Mouse (Mus musculus) megakaryocyte-erythroid progenitor cell, adult 5-6 weeks (primary cell): ENCODE results near the gene Sfi1. TPM values are rescaled to one million over a fixed set of nuclear protein-coding genes. Genes with fewer than 3 reads are reported as not detected.
"Not testable (repeated sequence)": the region's sequence is repeated elsewhere in the genome, so short reads cannot be mapped to it uniquely, and the experiment has no call there.

ENCODE experiments used
- ATAC-seq: replicated peaks from 2 replicates; pipeline ENCODE4 v1.8.0; 2016; ENCODE audit warnings: mild to moderate bottlenecking, inconsistent platforms; ENCODE audit not compliant: severe bottlenecking, poor library complexity, low FRiP score, low TSS enrichment
- total RNA-seq, 2 experiments: library from RNA; stranded (forward) in 1 of 2; stranded (reverse) in 1 of 2; fragments of 200-1000, 215-1000 nt in 1 of 2; fragments of >200 nt in 1 of 2; fragmentation: Nextera tagmentation in 1 of 2; gene quantifications; 2 replicates each; pipeline ENCODE4 v1.2.3; 2014 to 2017

Gene Sfi1
- total RNA-seq, 2 experiments from 2014 or later, result 6.8 to 31.4 TPM

- ATAC-seq, result peak; percentile 2; the same call in 1 of the 2 replicates
Measured at GRCm38 (mm10) chr11:3150003-3150676, 43.1 kb downstream of the Sfi1 start.

- not testable (repeated sequence) for ATAC-seq
Measured at GRCm38 (mm10) chr11:3149471-3149870, 43.8 kb downstream of the Sfi1 start.

- not testable (repeated sequence) for ATAC-seq
Measured at GRCm38 (mm10) chr11:3146806-3147205, 46.5 kb downstream of the Sfi1 start.

DNA sequence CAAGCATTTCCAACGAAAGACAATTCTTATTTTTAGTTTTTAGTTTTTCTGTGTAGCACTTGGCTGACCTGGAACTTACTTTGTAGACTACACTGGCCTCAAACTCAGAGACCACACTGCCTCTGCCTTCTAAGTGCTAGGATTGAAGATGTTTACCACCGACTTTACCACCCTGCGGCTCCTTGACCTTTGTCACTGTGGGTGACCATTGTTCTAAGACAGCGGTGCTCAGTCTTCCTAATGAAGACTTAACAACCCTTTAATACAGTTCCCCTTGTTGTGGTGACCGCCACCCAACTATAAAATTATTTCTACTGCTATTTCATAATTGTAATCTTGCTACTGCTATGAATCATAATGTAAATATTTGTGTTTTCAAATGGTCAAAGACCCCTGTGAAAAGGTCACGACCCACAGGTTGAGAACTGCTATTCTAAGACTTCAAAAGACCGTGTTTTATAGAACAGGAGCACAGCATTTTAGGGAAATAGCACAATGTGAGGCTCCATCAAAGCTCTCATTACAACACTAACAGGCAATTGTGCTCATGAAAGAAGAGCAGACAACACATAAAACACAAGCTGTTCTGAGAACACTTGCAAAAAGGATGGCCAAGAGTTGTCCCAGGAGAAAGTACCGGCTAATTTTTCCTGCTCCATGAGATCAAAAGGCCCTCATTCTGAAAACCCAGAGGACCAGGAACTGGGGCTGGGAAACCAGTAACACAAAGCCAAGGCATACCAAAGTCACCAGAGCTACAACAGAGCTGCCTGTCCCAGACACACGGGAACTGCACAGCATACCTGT, 47.7 kb downstream of the Sfi1 start:
- not testable (repeated sequence) for ATAC-seq

GRCm38 (mm10) chr11:3143984-3144383, 49.3 kb downstream of the Sfi1 start:
- peak; percentile 12 for ATAC-seq

GRCm38 (mm10) chr11:3142413-3142812, 50.9 kb downstream of the Sfi1 start:
- peak; percentile 21 for ATAC-seq

DNA sequence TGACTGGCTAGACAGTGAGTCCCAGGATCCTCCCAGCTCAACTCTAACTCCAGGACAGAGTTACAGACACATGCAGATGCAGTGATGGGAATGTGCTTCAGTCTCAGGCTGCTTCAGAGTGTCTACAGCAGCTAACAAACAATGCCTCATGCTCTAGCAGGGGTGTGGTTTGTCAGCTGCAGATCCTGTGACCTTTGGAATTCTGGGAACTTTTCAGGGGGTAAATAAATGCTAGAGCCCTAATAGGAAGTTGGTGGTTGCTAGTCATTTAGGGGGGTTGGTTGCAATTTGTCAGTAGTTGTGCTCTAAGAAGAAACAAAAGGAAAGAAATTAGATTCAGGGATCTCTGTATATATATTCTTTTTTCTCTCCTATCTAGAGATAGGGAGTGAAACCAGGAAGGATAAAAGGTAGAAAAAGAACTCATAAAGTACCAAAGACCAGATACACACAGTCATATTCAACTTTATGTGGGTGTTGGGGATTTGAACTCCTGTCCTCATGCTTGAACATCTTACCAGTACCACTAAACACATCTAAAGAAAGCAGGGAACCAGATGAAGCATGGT, 52.2 kb downstream of the Sfi1 start:
- ATAC-seq, result not testable (repeated sequence)

- not testable (repeated sequence) for ATAC-seq
Measured at GRCm38 (mm10) chr11:3138323-3138722, 54.9 kb downstream of the Sfi1 start.

DNA sequence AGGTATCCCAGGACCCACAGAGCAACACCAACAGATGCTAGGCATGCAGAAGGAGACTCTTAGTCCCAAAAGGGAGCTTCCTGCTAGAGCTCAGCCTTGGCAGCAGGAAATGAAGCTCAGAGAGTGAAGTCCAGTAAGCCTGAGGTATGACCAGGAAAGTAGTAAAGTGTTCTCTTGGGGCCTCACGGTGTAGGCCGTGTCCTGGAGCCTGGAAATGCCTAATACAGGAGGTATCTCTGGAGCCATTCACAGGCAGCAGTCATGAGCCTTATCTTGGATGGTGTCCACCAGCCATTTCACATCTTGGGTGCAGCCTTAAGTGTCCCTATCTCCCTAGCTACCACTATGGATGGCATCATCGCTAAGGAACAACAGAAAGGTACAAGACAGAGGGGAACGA, 56.0 kb downstream of the Sfi1 start:
- ATAC-seq, result peak; percentile 8

- ATAC-seq, result not testable (repeated sequence)
Measured at GRCm38 (mm10) chr11:3135956-3136355, 57.3 kb downstream of the Sfi1 start.

DNA sequence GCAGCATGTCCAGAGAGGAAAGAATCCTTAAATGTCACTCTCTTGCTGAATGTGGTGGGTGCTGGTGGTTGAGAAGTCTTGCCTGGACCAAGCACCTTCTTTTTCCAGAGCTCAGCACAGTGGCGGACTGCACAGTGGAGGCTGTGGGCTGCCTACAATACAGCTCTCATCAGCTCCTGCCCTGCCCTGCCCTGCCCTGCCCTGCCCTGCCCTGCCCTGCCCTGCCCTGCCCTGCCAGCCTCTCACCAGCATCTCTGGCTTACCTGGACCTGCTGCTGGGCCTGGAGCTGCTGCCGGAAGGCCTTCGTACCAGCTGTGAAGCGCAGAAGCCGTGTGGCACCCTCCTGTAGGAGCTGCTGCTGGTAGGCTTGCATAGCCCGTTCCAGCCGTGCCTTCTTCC, 57.9 kb downstream of the Sfi1 start:
- ATAC-seq, result not testable (repeated sequence)

DNA sequence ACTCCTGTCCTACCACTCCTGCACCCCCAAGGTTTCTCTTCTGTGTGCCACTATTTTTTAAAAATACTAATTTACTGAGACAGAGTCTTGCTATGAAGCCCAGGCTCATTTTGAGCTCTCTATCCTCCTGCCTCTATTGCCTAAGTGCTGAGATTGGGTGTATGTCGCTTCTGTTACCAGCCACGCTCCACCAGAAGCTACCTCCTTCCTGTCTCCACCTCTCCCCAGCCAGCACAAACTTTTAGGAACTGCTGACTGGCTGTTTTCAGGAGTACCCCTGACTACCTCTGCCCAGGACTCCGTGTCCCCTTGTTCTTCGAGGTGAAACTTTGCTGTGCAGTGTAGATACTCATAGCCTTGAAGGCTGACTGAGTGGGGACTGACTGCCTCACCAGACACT, 59.9 kb downstream of the Sfi1 start:
- ATAC-seq, result peak; percentile 4

GRCm38 (mm10) chr11:3132957-3133356, 60.3 kb downstream of the Sfi1 start:
- peak; percentile 8 for ATAC-seq

GRCm38 (mm10) chr11:3132001-3132400, 61.3 kb downstream of the Sfi1 start:
- ATAC-seq, result peak; percentile 12

DNA sequence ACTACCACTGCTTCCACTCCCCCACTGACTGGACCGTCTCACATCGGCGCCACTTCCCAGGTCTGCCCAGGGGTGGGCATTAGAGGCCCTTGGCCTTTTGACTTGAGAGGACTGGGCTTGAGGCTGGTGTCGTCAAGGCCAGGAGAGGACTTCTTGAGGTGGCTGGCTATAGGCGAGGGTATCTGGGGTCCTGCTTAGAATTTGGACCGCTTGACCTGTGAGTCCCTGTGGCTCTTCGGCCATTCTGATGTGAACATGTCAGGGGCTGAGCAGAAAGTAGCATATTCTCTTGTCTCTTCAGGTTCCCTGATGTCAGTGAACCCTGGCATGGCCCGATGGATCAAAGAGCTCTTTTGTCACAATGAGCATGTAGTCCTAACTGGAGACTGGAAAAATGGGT, 63.4 kb downstream of the Sfi1 start:
- ATAC-seq, result not testable (repeated sequence)

DNA sequence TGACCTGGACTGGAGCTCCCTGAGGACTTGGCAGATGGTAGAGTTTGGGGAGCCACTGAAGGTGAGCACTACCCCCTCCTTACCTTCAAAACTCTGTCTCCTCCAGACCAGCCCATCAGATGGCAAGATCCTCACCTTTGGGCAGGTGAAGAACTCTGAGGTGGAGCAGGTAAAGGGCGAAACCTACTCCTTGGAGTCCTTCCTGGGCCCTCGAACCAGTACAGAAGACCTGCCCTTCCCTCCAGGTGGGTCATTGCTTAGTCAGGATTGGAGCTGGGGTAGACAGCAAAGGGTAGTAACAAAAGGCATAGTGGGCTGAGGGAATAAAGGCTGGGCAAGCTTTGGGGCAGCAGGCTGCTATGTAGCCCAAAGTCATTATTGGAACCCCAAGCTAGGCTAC, 64.0 kb downstream of the Sfi1 start:
- not testable (repeated sequence) for ATAC-seq

- ATAC-seq, result peak; percentile 6
Measured at GRCm38 (mm10) chr11:3127303-3127795, 65.9 kb downstream of the Sfi1 start.

DNA sequence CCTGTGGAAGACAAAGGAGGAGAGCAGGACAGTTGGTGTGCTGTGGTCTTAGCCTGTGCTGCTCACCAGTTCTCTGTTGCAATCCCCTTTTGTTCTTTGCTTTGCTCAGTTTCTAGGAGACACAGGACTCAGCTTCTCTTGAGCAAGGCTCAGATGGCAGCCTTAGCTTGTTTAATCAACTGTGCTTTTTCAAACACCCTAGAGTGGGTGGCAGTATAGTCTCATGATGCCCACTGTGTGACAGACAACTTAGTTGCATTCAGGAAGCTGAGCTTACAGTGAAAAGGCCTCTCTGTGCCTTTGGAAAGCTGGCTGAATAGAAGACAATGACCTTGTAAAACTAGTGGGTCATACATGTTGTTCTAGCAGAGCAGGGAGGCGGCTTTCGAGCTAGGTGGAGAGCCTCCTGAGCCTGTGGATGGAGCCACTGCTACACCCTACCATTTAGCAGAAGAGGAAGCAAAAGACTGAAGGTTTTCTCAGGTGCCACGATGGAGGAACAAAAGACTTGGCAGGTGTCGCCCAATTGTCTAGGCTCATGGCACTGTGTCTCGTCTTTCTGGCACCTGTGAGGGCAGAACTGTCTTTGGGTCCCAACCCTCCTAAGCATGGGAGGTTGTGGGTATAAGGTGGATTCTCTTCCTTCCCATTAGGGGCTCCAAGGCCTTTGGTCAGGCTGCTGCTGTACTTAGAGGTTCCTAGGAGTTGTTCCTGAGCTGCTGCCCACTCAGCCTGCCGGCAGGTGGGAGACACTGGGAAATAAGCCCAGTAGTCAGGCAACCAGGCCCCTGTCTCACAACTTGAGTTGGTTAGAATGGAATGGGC, 66.6 kb downstream of the Sfi1 start:
- ATAC-seq, result peak; percentile 7

GRCm38 (mm10) chr11:3125922-3126321, 67.3 kb downstream of the Sfi1 start:
- not testable (repeated sequence) for ATAC-seq
